Mouse (Mus musculus) heart, embryonic 13.5 days (tissue): ENCODE measurements around the gene Kcng3. TPM values are rescaled to one million over a fixed set of nuclear protein-coding genes. Genes with fewer than 3 reads are reported as not detected.

Source experiments
- ATAC-seq: fragments of 200-750 bp; cut with Nextera tagmentation; 2 replicates; pipeline ENCODE4 v1.8.0; 2017; ENCODE audit warnings: moderate TSS enrichment; ENCODE audit not compliant: insufficient number of reproducible peaks, low FRiP score, low TSS enrichment; ENCODE audit errors: extremely low read depth
- H3K27ac ChIP-seq: fragments of 300-500 bp; sonication (generic); replicated peaks from 2 replicates; pipeline ENCODE4 v1.5.1; 2015; ENCODE audit warnings: moderate library complexity, mild to moderate bottlenecking, inconsistent platforms
- H3K27me3 ChIP-seq: fragments of 300-500 bp; sonication (generic); replicated peaks from 2 replicates; pipeline ENCODE4 v1.6.1; 2015; ENCODE audit warnings: mild to moderate bottlenecking, inconsistent platforms
- H3K36me3 ChIP-seq: fragments of 300-500 bp; sonication (generic); 2 replicates; pipeline ENCODE4 v1.6.1; 2015; ENCODE audit warnings: mild to moderate bottlenecking, inconsistent platforms
- H3K4me1 ChIP-seq: fragments of 300-500 bp; sonication (generic); 2 replicates; pipeline ENCODE4 v1.6.1; 2015; ENCODE audit warnings: inconsistent platforms
- H3K4me2 ChIP-seq: fragments of 300-500 bp; sonication (generic); 2 replicates; pipeline ENCODE4 v1.6.1; 2015; ENCODE audit warnings: inconsistent platforms, mild to moderate bottlenecking, moderate library complexity
- H3K4me3 ChIP-seq: fragments of 300-500 bp; sonication (generic); 2 replicates; pipeline ENCODE4 v1.5.1; 2015; ENCODE audit warnings: moderate library complexity, mild to moderate bottlenecking, inconsistent platforms
- H3K9ac ChIP-seq: fragments of 300-500 bp; sonication (generic); 2 replicates; pipeline ENCODE4 v1.6.1; 2015; ENCODE audit warnings: inconsistent platforms, mild to moderate bottlenecking, moderate library complexity
- H3K9me3 ChIP-seq: fragments of 300-500 bp; sonication (generic); 2 replicates; pipeline ENCODE4 v1.6.1; 2016; ENCODE audit warnings: inconsistent platforms
- WGBS: fragments of 180-500 bp; shearing (Covaris S2); methylation state at CpG from one replicate; pipeline ENCODE4 v1.1.7; 2015; ENCODE audit warnings: mixed read lengths; 5-methylcytosine and 5-hydroxymethylcytosine counted together
- polyA plus RNA-seq: library from polyadenylated mRNA; unstranded; fragments of >200 nt; fragmentation: Nextera tagmentation; extraction: Ambion mirVana; gene quantifications from 2 replicates; pipeline ENCODE4 v1.2.1, GENCODE M21; 2015

Gene Kcng3
- polyA plus RNA-seq, 1 experiment from 2014 or later: not detected

- 76% methylated on average over 7 of the region's 7 CpGs for WGBS
- H3K27me3 ChIP-seq: no peaks in the 10 kb centered on the region
- H3K27ac ChIP-seq: no peak overlapping the region
- no peak for ATAC-seq
- H3K4me2 ChIP-seq: no peak overlapping the region
- H3K9ac ChIP-seq: no peak overlapping the region
- no peaks in the 10 kb centered on the region for H3K4me1 ChIP-seq
- H3K4me3 ChIP-seq: no peak overlapping the region
- no peaks in the 10 kb centered on the region for H3K36me3 ChIP-seq
- H3K9me3 ChIP-seq: no peaks in the 10 kb centered on the region
Measured at GRCm38 (mm10) chr17:83650932-83651682, 19.4 kb upstream of the Kcng3 start.

DNA sequence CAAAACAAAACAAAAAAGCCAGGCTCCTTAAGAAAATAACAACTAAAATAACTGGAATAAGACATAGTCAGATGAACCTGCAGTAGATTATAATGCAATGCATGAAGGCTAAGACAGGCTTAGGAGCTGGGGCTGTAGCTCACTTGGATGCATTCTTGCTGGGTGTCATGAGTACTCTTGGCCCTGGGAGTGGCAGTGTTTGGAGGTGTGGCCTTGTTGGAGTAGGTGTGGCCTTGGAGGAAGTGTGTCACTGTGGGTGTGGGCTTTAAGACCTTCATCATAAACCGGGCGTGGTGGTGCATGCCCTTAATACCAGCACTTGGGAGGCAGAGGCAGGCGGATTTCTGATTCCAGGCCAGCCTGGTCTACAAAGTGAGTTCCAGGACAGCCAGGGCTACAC is 18.3 kb upstream of the Kcng3 start:
- no peak for ATAC-seq
- Histone ChIP-seq H3K36me3 (no peaks in the 10 kb centered on the region), H3K4me3 (no peak overlapping the region), H3K4me2 (no peak overlapping the region), H3K9ac (no peak overlapping the region), H3K27ac (no peak overlapping the region), H3K4me1 (peaks cover 5% of the 10 kb centered on the region), H3K9me3 (no peaks in the 10 kb centered on the region), H3K27me3 (no peaks in the 10 kb centered on the region)
- 80% methylated on average over 3 of the region's 3 CpGs for WGBS

- H3K4me2 ChIP-seq: no peak overlapping the region
- no peak overlapping the region for H3K9ac ChIP-seq
- no peaks in the 10 kb centered on the region for H3K9me3 ChIP-seq
- no peak for ATAC-seq
- no peak overlapping the region for H3K4me3 ChIP-seq
- no peaks in the 10 kb centered on the region for H3K36me3 ChIP-seq
- no peaks in the 10 kb centered on the region for H3K27me3 ChIP-seq
- WGBS: 92% methylated on average over 7 of the region's 7 CpGs
- H3K4me1 ChIP-seq: peaks cover 5% of the 10 kb centered on the region
- H3K27ac ChIP-seq: no peak overlapping the region
Measured at GRCm38 (mm10) chr17:83647413-83647812, 15.7 kb upstream of the Kcng3 start.

GRCm38 (mm10) chr17:83646425-83647163 is 14.9 kb upstream of the Kcng3 start:
- 71% methylated on average over 8 of the region's 8 CpGs for WGBS
- Histone ChIP-seq H3K4me1 (peaks cover 5% of the 10 kb centered on the region), H3K4me3 (no peak overlapping the region), H3K27ac (no peak overlapping the region), H3K4me2 (no peak overlapping the region), H3K36me3 (no peaks in the 10 kb centered on the region), H3K9me3 (no peaks in the 10 kb centered on the region), H3K9ac (no peak overlapping the region), H3K27me3 (no peaks in the 10 kb centered on the region)
- ATAC-seq: no peak

- ATAC-seq: no peak
- no peak overlapping the region for H3K9ac ChIP-seq
- no peak overlapping the region for H3K27ac ChIP-seq
- peaks cover 5% of the 10 kb centered on the region for H3K4me1 ChIP-seq
- WGBS: 31% methylated on average over 8 of the region's 9 CpGs
- no peak overlapping the region for H3K4me3 ChIP-seq
- H3K27me3 ChIP-seq: no peaks in the 10 kb centered on the region
- peak overlapping the region; percentile 24; the same call in 1 of the 2 replicates for H3K4me2 ChIP-seq
- H3K9me3 ChIP-seq: no peaks in the 10 kb centered on the region
- no peaks in the 10 kb centered on the region for H3K36me3 ChIP-seq
Measured at GRCm38 (mm10) chr17:83645226-83645808, 13.6 kb upstream of the Kcng3 start.

DNA sequence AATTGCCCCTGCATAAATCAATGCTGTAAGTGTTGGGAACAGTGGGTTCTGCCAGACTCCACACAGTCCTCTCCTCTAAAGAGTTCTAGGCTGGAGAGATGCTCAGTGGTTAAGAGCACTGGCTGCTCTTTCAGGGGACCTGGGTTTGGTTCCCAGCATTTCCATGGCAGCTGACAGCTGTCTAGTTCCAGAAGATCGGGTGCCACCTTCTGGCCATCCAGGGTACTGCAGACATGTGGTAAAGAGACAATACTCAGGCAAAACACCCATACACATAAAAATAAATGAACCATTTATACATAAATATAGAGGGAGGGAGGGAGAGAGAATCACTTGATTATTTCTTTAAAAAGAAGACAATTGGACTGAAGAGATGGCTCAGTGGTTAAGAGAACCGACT is 5.7 kb upstream of the Kcng3 start:
- Histone ChIP-seq H3K27ac (no peak overlapping the region), H3K4me2 (no peak overlapping the region), H3K9ac (no peak overlapping the region), H3K27me3 (peaks cover 31% of the 10 kb centered on the region), H3K4me3 (no peak overlapping the region), H3K9me3 (peaks cover 6% of the 10 kb centered on the region), H3K36me3 (no peaks in the 10 kb centered on the region), H3K4me1 (peaks cover 10% of the 10 kb centered on the region)
- ATAC-seq: no peak
- WGBS: 76% methylated on average over 2 of the region's 2 CpGs

DNA sequence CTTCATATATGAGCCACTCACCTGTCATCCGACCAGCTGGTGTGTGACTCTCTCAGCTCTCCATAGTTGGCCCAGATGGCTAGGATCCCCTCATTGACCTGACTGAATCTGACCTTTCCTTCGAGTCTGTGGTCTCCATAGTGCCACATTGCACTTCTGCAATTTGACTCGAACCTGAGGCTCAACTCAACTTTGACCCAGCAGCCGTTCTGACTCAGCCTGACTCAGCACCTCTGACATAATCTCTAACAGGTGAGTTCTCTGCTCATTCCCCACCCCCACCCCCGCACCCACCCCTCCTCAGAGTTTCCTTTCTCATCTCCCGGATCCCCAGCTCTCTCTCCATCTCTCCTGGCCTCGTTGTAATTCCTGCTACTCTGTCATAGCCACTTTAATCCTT is 4.7 kb upstream of the Kcng3 start:
- Histone ChIP-seq H3K36me3 (no peaks in the 10 kb centered on the region), H3K4me1 (peaks cover 19% of the 10 kb centered on the region), H3K9me3 (peaks cover 6% of the 10 kb centered on the region), H3K27ac (no peak overlapping the region), H3K4me3 (no peak overlapping the region), H3K27me3 (peaks cover 40% of the 10 kb centered on the region), H3K4me2 (no peak overlapping the region), H3K9ac (no peak overlapping the region)
- WGBS: 76% methylated on average over 7 of the region's 7 CpGs
- ATAC-seq: no peak

DNA sequence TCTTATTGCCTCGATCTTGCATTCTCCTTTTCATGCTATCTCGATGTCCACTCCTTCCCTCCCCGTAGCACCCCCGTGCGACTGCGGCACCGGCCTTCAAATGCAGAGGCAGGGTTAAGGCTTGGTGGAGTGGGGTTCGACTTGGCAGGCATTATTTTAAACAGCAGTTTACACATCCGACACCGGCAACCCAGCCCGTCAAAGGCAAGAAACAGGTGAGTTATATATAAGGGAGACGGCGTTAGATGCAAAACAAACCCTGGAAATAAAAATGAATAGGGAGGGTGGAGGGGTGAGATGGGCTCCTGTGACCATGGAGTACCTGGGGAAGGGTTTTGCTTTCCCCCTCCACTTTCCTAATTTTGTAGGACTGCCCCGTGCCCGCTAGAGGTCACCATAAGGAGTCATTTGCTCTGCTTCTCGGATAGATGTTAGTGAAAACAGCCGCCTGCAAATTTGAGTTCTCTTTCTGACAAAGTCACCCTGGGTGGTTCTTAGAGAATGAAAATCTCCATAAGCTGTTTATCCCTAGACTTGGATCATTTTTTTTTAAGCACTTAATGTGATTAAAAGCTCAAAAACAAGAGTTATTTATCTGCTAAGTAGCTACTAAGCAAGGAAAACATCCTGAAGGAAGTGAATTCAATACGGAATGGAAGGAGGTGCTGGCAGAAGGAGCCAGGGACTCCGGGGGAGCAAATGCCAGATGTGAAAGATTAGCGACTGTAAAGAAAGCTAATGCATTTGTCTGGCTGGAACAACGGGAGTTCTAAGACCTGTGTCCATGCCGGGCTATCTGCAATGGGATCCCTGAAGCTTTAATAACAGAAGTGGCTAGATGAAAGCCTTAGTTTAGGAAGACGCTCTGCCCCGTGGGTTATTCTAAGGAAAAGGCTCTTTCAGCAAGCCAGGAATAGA is 1.2 kb upstream of the Kcng3 start:
- Histone ChIP-seq H3K4me1 (peaks cover 38% of the 10 kb centered on the region), H3K36me3 (no peaks in the 10 kb centered on the region), H3K9me3 (peaks cover 6% of the 10 kb centered on the region), H3K27me3 (peaks cover 76% of the 10 kb centered on the region), H3K9ac (peak overlapping the region; percentile 70), H3K27ac (no peak overlapping the region), H3K4me3 (peak overlapping the region; percentile 65), H3K4me2 (peak overlapping the region; percentile 94)
- WGBS: 1% methylated on average over 24 of the region's 24 CpGs
- ATAC-seq: no peak

GRCm38 (mm10) chr17:83630787-83631678 is 662 bp downstream of the Kcng3 start:
- H3K9me3 ChIP-seq: 0 out of 2 replicates have a peak, but pooled peaks cover 3% of the 10 kb centered on the region
- no peak; the same call in 1 of the 2 replicates for ATAC-seq

GRCm38 (mm10) chr17:83613907-83614306 is 17.8 kb downstream of the Kcng3 start:
- H3K4me2 ChIP-seq: peak overlapping the region; percentile 58
- peaks cover 3% of the 10 kb centered on the region; the same call in 1 of the 2 replicates for H3K27me3 ChIP-seq
- peak overlapping the region; percentile 1; the same call in 1 of the 2 replicates for H3K9ac ChIP-seq
- no peak for ATAC-seq
- 16% methylated on average over 11 of the region's 11 CpGs for WGBS
- no peaks in the 10 kb centered on the region; the same call in 1 of the 2 replicates for H3K4me1 ChIP-seq
- H3K36me3 ChIP-seq: no peaks in the 10 kb centered on the region
- H3K9me3 ChIP-seq: peaks cover 4% of the 10 kb centered on the region; the same call in 1 of the 2 replicates
- no peak overlapping the region for H3K27ac ChIP-seq
- H3K4me3 ChIP-seq: peak overlapping the region; percentile 35

More at GRCm38 (mm10) chr17:83630787-83631678, 662 bp downstream of the Kcng3 start:
- H3K4me2 ChIP-seq: peak overlapping the region; percentile 94
- no peaks in the 10 kb centered on the region for H3K36me3 ChIP-seq
- H3K9ac ChIP-seq: peak overlapping the region; percentile 70
- peaks cover 90% of the 10 kb centered on the region for H3K27me3 ChIP-seq
- H3K27ac ChIP-seq: no peak overlapping the region
- under 1% methylated on average over 108 of the region's 109 CpGs for WGBS
- peaks cover 38% of the 10 kb centered on the region for H3K4me1 ChIP-seq
- H3K4me3 ChIP-seq: peak overlapping the region; percentile 65
